Mouse (Mus musculus) B cell, adult 2 months (primary cell): ENCODE results near the gene Ckap4.
A peak's percentile ranks its signal among the peaks of the same experiment; 100 is the strongest.
"Not testable (repeated sequence)": the region's sequence is repeated elsewhere in the genome, so short reads cannot be mapped to it uniquely, and the experiment has no call there.

ENCODE experiments used
- DNase-seq, 2 experiments: peaks; one replicate each; pipeline ENCODE4 v3.0.0; 2022

Gene Ckap4

DNA sequence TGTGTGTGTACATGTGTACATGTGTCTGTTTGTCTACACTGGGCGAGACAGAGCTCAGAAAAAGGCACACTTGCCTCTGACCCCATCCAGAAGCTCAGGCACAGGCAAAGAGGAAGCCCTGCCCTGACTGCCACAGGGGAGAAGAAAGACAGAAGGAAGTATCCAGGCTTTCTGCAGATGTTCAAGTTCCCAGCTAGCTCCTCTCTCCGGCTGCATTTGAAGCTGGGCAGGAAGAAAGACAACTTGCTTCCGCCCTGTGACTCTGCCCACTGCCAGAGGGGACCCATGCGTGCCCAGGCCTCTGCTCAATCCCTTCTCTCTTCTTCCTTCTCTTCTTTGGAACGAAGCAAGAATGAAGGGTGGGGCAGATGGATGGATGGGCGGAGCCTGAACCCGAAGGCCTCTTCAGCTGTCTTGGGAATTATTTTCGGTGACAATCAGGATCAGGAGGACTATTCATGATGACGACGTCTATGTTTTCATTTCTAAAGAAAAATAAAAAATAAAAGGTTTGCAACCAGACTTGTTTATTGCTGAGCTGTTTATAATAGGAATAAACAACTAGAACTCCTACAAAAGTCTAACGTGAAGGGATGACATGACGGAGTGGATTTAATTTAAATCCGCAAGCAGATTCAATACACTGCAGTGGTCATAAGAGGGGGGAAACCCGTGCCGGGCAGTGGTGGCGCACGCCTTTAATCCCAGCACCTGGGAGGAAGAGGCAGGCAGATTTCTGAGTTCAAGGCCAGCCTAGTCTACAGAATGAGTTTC is 15.5 kb upstream of the Ckap4 start:
- no peak for DNase-seq

GRCm38 (mm10) chr10:84544841-84545610 is 11.2 kb upstream of the Ckap4 start:
- no peak for DNase-seq

- DNase-seq: no peak
Observed at GRCm38 (mm10) chr10:84542802-84543658, 9.2 kb upstream of the Ckap4 start.

DNA sequence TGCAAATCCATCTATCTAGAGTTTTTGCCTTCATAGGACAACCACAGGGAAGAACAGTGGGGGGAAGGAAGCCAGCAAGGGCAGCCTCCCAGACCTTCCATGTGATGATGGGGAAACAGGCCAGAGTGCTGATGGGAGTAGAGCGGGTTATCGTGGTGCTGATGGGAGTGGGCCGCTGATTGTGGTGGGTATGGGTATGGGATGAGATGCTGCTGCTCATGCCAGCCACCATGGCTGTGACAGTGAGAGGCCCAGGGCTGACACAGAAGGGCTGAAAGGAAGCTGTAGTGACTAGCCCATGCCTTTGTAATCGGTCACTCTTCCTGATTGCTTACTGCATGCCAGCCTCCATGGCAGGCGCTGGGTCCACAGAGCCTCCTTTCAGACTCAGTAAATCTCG is 5.8 kb upstream of the Ckap4 start:
- DNase-seq: no peak

DNA sequence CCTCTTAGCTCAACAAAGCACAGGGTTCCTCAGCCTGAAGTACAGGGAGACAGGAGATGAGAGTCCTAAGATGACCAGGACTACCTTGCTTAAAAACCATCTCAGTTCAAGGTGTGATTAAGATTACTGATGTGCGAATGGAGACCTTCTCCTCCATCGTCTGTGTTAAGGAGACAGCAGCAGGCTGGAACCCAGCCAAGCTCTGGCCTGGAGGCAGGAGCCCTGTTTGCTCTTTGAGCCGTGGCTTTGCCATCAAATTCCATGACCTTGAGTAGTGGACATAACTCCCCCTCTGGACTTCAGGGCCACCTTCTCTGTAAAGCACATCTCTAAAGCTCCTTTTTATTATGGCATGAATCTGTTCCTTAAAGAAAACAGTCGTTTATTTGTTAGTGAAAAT is 2.0 kb upstream of the Ckap4 start:
- DNase-seq: no peak

DNA sequence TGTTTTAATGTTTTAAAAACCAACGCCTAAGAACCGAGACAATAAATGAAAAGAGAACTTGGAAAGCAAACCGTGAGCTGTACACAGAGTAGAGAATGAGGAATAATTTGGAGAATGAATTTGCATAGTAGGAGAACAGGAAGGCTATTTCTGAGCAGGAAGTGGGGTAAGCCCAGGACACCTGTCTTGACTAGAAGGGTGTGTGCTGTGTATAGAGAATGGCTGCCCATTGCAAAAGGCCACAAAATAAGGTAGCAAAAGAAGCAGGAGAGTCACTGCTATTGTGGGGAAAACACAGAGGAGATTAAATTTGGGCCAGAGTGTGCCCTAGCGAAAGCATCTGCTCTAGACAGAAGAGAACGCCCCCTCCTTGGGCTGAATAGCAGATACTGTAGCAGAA is 1.6 kb upstream of the Ckap4 start:
- DNase-seq: no peak

DNA sequence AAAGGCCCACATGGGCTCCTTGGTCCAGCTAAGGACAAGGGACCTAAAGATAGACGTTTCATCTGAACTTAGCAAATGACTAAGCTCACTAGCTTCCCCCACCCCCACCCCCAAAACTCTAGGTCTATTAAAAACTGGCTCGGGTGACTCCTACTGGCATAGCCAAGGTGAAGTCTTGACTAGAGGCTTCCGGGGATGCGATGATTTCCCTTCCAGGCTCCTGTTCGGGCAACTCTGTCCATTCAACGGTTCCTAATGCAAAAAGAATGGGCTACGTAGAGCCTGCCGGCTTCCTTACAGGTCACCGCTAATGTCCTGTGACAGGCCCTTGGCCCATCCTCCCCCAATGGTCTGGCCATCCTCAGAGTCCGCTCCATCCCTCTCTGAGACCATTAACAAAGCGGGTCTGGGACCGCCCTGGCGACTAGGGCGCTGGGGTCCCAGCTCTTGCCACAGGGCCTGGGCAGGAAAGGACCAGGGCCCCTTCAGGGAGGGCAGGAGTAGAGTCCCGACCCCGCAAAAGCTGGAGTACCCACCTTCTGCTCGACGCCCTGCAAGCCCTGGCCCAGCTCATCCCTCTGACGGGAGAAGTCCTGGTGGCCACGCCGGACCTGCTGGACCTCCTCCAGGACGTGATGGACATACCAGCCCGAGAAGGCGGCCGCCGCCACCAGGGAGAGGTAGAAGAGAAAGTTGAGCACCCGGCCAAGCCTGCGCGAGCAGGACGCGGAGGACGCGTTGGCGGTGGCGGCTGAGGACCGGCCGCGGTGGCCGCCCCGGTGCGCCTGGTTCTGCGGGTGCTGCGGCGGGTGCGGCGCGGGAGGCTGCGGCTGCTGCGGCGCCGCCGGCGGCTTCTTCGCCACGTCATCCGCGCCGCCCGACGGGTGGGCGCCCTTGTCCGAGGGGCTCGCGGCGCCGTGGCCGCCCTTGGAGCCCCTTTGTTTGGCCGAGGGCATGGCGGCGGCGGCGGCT is 665 bp downstream of the Ckap4 start:
- peak; percentile 48 to 54 for DNase-seq

DNA sequence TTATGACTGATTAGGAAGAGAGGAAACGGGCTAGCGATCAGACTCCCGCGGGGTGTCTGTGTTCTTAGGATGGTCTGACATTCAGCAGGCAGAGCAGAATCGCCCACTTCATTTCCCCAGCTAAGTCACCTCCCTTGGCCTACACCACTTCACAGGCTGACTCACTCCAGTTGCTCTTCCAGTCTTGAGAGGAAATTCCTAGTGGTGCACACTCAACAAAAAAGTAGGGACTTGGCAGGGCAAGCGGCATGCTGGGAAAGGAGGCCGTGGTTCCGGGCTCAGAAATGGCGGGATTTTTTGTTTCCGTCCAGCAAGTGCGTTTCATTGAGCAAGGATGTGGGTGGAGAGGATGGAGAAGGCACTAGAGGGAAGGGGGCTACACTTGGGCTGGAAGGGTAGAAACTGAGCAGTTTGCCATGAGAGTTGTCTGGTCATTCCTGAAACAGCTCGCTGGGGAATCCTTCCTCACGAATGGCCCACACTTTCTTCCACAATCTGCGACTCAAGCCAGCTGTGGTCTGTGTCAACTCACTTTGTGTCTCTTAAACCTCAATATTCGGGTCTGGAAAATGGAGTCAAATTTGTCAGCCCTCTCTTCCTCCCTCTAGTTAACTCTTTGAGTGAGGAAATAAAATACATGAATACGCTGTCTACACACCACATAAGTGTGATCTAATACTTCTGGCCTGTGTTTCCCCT is 1.5 kb downstream of the Ckap4 start:
- DNase-seq: no peak

GRCm38 (mm10) chr10:84531576-84531975 is 2.3 kb downstream of the Ckap4 start:
- no peak for DNase-seq

- no peak for DNase-seq
Observed at GRCm38 (mm10) chr10:84530388-84530787, 3.5 kb downstream of the Ckap4 start.

GRCm38 (mm10) chr10:84527631-84528030 is 6.2 kb downstream of the Ckap4 start:
- DNase-seq: no peak

DNA sequence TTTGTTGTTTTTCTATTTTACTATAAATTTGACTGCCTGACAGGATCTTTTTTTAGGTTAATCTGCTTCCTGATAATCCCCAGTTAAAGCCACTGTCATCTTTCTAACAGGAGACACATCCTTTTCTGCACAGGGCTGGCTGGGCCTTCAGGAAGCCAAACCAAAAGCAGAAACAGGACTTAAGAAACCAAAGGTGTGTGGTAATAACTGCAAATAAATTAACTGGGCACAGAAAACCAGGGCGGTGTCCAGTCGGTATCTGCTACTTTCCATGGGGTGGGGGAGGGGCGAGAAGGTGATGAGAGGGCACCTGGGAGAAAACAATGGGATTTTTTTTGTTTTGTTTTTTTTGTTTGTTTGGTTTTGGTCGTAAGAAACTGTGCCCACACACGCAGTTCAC is 6.8 kb downstream of the Ckap4 start:
- DNase-seq: no peak

- DNase-seq: no peak
Observed at GRCm38 (mm10) chr10:84526488-84526887, 7.4 kb downstream of the Ckap4 start.

- peak; percentile 31 to 40 for DNase-seq
Observed at GRCm38 (mm10) chr10:84523682-84524081, 10.2 kb downstream of the Ckap4 start.

DNA sequence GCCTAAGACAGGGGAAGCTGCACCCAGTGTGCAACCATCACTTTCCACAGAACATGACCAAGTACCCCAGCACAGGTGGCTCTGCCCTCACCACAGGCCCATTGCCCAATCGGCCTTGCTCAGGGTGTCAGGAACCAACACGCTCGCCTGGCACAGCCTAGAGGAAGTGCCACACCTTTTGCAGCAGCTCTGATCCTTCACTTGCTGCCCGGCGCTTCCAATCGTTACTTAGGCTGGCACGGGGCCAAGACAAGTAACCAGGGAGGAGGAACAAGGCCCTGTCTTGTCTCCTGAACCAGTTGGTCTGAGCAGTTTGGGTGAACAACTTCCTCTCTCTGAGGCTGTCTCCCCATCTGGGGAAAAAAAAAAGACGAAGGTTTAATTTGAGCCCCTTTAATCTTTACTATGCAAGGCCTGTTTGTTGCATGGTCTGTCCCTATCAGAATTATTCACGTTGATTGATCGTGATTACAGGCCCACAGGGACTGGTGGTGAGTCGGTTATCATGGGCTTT is 17.4 kb downstream of the Ckap4 start:
- peak; percentile 61 to 62 for DNase-seq

DNA sequence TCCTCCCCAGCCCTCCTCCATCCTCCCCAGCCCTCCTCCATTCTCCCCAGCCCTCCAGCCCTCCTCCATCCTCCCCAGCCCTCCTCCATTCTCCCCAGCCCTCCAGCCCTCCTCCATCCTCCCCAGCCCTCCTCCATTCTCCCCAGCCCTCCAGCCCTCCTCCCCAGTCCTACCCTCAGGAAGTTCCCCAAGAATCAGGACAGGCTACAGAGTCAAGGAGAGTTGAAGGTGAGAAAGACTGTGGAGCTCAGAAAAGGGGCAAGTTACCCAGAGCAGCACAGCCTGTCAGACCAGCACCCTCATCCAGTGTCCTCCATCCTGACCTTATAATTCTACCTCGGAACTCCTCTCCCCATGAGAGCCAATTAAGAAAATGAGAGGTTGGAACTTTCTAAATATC is 17.9 kb downstream of the Ckap4 start:
- not testable (repeated sequence) for DNase-seq

DNA sequence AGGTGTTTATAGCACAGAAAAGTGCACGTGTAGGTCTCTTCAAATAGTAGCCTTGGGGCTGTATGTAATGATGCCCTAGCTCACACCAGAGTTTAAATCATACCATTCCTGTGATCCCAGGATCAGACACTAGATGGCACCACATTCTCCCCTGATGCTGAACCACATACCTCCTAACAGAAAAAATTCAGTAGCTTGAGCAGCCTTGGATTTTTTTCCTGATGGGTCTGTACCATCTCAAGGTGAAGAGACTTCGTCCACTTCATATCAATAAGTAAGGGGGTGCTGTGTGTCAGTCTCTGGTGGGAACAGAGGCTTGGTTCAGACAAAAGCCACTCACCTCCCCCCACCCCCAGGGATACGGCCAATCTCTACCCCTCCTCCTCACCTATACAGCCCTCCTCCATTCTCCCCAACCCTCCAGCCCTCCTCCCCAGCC is 18.3 kb downstream of the Ckap4 start:
- DNase-seq: peak; percentile 86 to 89

DNA sequence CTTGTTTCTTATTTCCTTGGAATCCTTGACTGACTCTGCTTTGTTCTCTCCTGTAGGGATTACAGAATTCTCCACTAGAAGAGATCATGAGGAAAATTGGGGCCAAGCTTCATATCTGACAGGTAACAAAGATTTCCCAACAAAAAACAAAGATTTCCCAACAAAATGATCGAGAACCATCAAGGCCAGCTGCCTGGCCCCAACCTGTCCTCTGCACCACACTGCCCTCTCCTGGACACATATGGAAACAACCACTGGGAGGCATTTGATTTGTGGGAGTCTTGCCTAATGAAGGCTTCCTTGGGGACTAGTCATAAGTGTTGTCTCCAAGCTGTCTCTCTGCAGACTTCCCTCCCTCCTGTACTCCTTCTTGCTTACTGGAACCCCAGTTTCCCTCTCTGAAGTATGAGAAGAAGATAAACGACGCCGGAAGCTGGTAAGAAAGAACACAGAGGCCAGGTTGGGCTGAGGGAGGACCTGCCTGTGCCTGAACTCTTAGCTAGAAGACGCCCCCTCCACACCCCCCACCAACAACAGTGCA is 19.8 kb downstream of the Ckap4 start:
- peak; percentile 80 to 81 for DNase-seq

GRCm38 (mm10) chr10:84512766-84513165 is 21.1 kb downstream of the Ckap4 start:
- DNase-seq: no peak

- DNase-seq: no peak
Observed at GRCm38 (mm10) chr10:84508603-84509002, 25.3 kb downstream of the Ckap4 start.

GRCm38 (mm10) chr10:84498867-84499266 is 35.0 kb downstream of the Ckap4 start:
- no peak for DNase-seq
